Mouse (Mus musculus): ENCODE results near the gene Rfx2.

Rfx2 gene

DNA sequence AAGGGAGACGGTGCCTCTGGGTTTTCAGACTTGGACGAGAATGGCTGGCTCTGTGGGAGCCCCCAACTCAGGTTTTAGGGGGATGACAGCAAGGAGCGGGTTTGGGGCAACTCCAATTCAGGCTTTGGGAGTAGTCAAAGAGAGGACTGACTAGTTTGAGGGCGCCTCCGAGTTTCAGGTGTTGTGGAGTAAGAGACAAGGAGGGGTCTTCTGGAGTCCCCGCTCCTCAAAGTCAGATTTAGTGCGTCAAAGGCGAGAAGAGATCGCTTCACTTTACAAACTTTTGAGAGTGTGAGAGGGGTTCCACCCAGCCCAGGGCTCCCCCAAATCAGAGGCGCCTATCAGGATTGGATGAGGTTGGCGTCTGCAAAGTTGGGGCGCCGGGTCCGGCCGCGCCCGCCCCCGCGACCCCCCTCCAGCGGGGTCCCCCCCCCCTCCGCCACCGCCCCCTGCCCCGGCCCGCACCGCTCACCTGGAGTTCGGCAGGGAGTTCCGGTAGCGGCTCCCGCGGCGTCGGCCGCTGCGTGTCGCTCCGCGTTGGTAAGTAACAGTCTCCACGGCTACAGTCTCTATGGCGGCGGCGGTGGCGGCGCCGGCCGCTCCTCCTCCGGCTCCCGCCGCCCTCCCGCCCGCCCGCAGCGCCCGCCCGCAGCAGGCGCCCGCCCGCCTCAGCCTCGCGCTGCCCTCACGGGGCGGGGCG is at the start of gene Rfx2:
TSS of gene Rfx2 (minus strand) at position 603 of the 700 bp plus-strand sequence.
- Histone ChIP-seq H3K4me3 (replicated peaks; ENCODE audit: low read length) (peak within 1 kb of the TSS; percentile 85), H3K9me3 (ENCODE audit: low read length) (no peaks in the 10 kb centered on the region), H3K4me1 (replicated peaks; ENCODE audit: low read depth, low read length) (peaks cover 82% of the 10 kb centered on the region), H3K27me3 (ENCODE audit: insufficient read depth, low read length) (no peaks in the 10 kb centered on the region), H3K36me3 (ENCODE audit: insufficient read depth, low read length) (peaks cover 20% of the 10 kb centered on the region)
- TF ChIP-seq NANOG (IDR thresholded peaks at IDR 0.05; ENCODE audit: borderline replicate concordance, low read length) (no peak), POU5F1 (IDR thresholded peaks at IDR 0.05; ENCODE audit: borderline replicate concordance, low read length) (no peak), CTCF (conservative IDR thresholded peaks at IDR 0.05; ENCODE audit: low read length) (no peak)

DNA sequence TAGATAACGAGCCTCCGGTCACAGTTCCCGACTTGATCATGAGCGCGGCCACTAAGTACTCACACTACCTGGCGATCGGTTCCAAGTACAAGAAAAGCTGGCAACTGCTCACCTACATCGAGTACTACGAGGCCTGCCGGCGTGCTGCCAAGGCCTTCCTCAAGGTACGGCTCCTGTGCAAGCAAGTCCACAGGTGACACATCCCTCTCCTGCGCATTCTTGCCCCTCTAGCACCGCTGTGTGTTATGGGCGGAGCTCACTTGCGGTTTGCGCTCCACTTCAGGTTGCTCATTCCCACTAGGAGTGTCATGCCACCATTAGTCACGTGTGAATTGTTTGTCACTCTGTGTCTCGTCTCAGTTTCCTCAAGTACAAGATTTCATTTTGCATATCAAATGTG is 46.6 kb upstream of the Rfx2 start:
- peak overlapping the region; percentile 76 for H3K4me3 ChIP-seq (replicated peaks; ENCODE audit: low read length)
- TF ChIP-seq CTCF (conservative IDR thresholded peaks at IDR 0.05; ENCODE audit: low read length) (no peak), NANOG (IDR thresholded peaks at IDR 0.05; ENCODE audit: borderline replicate concordance, low read length) (no peak), POU5F1 (IDR thresholded peaks at IDR 0.05; ENCODE audit: borderline replicate concordance, low read length) (no peak)
- no peaks in the 10 kb centered on the region for H3K27me3 ChIP-seq (ENCODE audit: insufficient read depth, low read length)
- H3K36me3 ChIP-seq (ENCODE audit: insufficient read depth, low read length) = peaks cover 24% of the 10 kb centered on the region
- no peaks in the 10 kb centered on the region for H3K9me3 ChIP-seq (ENCODE audit: low read length)
- H3K4me1 ChIP-seq (replicated peaks; ENCODE audit: low read depth, low read length) = peaks cover 82% of the 10 kb centered on the region

DNA sequence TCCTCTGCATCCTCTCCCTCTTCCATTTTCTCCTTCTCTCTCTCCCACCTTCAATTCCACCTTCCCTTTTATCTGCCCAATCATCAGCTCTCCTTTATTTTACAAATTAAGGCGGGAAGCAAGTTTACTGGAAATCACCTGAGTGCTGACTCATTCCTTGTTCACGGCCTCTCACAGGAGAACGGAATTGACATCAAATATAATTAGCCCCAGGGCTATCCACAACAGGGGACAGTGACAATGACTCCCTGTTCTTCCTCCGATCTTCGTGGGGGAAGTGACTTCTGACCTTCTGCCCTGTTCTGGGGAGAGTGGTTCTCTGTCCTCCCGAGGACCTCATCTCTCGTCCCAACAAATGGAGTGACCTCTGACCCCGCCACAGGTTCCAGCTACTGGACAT is 46.2 kb upstream of the Rfx2 start:
- peaks cover 82% of the 10 kb centered on the region for H3K4me1 ChIP-seq (replicated peaks; ENCODE audit: low read depth, low read length)
- H3K27me3 ChIP-seq (ENCODE audit: insufficient read depth, low read length) = no peaks in the 10 kb centered on the region
- TF ChIP-seq CTCF (conservative IDR thresholded peaks at IDR 0.05; ENCODE audit: low read length) (no peak), NANOG (IDR thresholded peaks at IDR 0.05; ENCODE audit: borderline replicate concordance, low read length) (peak; percentile 10; the same call in 1 of the 2 replicates), POU5F1 (IDR thresholded peaks at IDR 0.05; ENCODE audit: borderline replicate concordance, low read length) (no peak)
- H3K4me3 ChIP-seq (replicated peaks; ENCODE audit: low read length) = peak overlapping the region; percentile 76
- peaks cover 19% of the 10 kb centered on the region for H3K36me3 ChIP-seq (ENCODE audit: insufficient read depth, low read length)
- H3K9me3 ChIP-seq (ENCODE audit: low read length) = no peaks in the 10 kb centered on the region

DNA sequence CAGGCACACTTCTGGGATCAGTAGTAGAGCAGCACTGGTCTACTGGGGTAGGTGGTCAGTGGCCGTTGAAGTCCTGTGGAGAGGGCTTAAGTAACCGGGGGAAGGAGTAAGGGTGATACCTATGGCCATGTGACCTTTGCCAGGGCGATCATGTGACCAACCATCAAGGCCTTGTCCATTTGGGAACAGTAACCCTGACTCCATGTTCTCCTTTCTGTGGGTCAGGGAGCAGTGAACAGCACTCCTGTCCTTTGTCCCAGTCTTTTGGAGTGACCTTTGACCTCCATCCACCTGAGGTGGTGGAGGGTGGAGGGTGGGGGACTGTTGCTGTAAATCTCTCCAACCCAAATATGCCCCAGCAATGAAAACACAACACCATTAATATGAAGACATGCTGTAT is 45.7 kb upstream of the Rfx2 start:
- Histone ChIP-seq H3K4me1 (replicated peaks; ENCODE audit: low read depth, low read length) (peaks cover 85% of the 10 kb centered on the region), H3K36me3 (ENCODE audit: insufficient read depth, low read length) (peaks cover 14% of the 10 kb centered on the region), H3K4me3 (replicated peaks; ENCODE audit: low read length) (peak overlapping the region; percentile 76), H3K27me3 (ENCODE audit: insufficient read depth, low read length) (no peaks in the 10 kb centered on the region), H3K9me3 (ENCODE audit: low read length) (no peaks in the 10 kb centered on the region)
- TF ChIP-seq NANOG (IDR thresholded peaks at IDR 0.05; ENCODE audit: borderline replicate concordance, low read length) (no peak), POU5F1 (IDR thresholded peaks at IDR 0.05; ENCODE audit: borderline replicate concordance, low read length) (no peak), CTCF (conservative IDR thresholded peaks at IDR 0.05; ENCODE audit: low read length) (no peak)

DNA sequence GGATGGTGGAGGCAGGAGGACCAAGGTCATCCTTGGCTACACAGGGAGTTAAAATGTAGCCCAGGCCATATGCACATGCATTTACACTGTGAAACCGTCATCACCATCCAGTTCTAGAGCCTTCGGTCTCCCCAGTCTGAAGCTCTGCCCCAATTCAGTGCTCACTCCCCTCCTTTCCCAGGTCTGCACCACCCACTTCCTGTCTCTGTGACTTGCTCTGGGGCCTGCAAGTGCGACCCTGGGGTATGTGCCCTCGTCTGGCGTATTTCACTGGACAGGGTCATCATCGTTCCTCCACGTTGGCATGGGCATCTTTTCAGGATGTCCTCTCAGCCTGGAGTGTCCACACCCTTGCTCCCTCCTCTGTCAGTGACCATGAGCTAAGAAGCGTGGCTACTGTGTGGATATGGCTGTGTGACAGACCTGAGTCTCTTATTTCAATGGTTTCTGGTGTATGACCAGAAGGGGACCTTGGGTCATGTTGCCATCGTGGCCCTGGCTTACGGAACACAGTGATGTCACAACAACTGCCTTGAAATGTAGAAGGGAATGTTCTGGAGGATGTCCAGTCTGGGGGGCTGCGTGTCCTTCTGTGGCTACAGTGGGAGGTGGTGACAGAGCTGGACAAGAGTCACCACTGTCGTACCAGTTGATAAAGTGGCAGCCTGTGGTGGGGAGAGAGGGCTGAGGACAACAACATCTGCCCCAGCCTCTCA is 44.3 kb upstream of the Rfx2 start, which contains the start of gene 1700061G19Rik:
TSS of gene 1700061G19Rik (plus strand) at position 542 of the 716 bp plus-strand sequence.
- H3K27me3 ChIP-seq (ENCODE audit: insufficient read depth, low read length) = no peaks in the 10 kb centered on the region
- no peaks in the 10 kb centered on the region for H3K9me3 ChIP-seq (ENCODE audit: low read length)
- peaks cover under 1% of the 10 kb centered on the region for H3K36me3 ChIP-seq (ENCODE audit: insufficient read depth, low read length)
- H3K4me3 ChIP-seq (replicated peaks; ENCODE audit: low read length) = peak within 1 kb of the TSS; percentile 76
- TF ChIP-seq NANOG (IDR thresholded peaks at IDR 0.05; ENCODE audit: borderline replicate concordance, low read length) (no peak), POU5F1 (IDR thresholded peaks at IDR 0.05; ENCODE audit: borderline replicate concordance, low read length) (no peak), CTCF (conservative IDR thresholded peaks at IDR 0.05; ENCODE audit: low read length) (no peak)
- peaks cover 87% of the 10 kb centered on the region for H3K4me1 ChIP-seq (replicated peaks; ENCODE audit: low read depth, low read length)

DNA sequence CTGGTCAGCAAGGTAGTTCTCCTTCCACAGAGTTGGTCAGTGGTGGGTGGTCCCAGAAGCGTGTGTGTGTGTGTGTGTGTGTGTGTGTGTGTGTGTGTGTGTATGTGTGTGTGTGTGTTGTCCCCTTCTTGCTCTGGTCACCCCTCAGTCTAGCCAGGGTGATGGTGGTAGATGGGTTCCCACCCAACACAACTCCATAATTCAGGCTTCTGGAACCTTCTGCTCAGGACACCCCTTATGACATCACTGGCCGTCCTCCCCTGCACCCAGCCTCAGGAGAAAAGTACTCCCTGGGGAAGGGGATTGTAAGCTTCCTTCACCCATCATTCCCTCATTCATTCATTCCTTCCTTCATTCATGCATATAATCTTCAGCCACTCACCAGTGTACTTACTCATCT is 43.4 kb upstream of the Rfx2 start, which contains the start of gene Acsbg2:
TSS of gene Acsbg2 (minus strand) at position 211 of the 400 bp plus-strand sequence.
- Histone ChIP-seq H3K4me1 (replicated peaks; ENCODE audit: low read depth, low read length) (peaks cover 91% of the 10 kb centered on the region), H3K9me3 (ENCODE audit: low read length) (no peaks in the 10 kb centered on the region), H3K36me3 (ENCODE audit: insufficient read depth, low read length) (no peaks in the 10 kb centered on the region), H3K27me3 (ENCODE audit: insufficient read depth, low read length) (no peaks in the 10 kb centered on the region), H3K4me3 (replicated peaks; ENCODE audit: low read length) (no peak within 1 kb of the TSS)
- TF ChIP-seq POU5F1 (IDR thresholded peaks at IDR 0.05; ENCODE audit: borderline replicate concordance, low read length) = no peak

DNA sequence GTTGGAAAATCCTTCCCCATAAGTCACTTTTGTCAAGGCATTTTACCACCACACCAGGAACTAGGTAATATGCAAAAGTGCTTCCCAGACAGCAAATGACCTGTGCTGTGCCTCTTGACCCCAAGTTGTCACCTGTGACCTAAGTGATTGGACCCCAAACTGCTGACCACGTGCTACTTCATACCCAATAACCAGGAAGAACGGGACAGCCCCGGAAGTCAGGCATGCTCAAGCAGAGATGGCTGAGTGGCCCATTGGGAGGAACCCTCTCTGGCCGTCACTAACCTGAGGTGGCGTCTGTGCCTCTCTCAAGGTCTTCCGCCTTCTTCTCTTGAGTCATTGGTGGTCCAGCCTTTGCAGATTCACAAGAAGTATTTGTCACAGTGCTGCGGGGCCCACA is 41.7 kb upstream of the Rfx2 start:
- Histone ChIP-seq H3K4me1 (replicated peaks; ENCODE audit: low read depth, low read length) (peaks cover 93% of the 10 kb centered on the region), H3K9me3 (ENCODE audit: low read length) (peaks cover 8% of the 10 kb centered on the region), H3K4me3 (replicated peaks; ENCODE audit: low read length) (peak overlapping the region; percentile 49), H3K36me3 (ENCODE audit: insufficient read depth, low read length) (peaks cover 6% of the 10 kb centered on the region; the same call in 1 of the 2 replicates), H3K27me3 (ENCODE audit: insufficient read depth, low read length) (no peaks in the 10 kb centered on the region)
- TF ChIP-seq NANOG (IDR thresholded peaks at IDR 0.05; ENCODE audit: borderline replicate concordance, low read length) (no peak), CTCF (conservative IDR thresholded peaks at IDR 0.05; ENCODE audit: low read length) (no peak), POU5F1 (IDR thresholded peaks at IDR 0.05; ENCODE audit: borderline replicate concordance, low read length) (no peak)

DNA sequence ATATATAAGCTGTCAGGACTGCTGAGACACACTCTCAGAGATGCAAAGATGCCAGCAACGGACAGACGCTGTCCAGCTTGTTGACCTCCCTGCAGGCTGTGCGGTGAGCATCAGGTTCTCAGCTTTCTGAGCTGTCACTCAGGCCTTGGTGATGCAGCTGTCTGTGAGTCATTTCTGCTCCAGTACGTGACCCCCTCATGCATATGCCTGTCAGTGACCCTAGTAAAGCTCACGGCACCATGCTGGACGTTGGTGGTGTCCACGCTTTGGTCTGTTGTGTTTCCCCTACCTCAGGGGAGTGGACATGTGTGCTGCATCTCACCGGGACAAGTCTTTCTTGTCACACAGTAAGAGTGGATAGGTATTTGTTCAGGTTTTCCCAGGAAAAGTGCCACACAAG is 41.0 kb upstream of the Rfx2 start:
- Histone ChIP-seq H3K27me3 (ENCODE audit: insufficient read depth, low read length) (no peaks in the 10 kb centered on the region), H3K4me3 (replicated peaks; ENCODE audit: low read length) (0 out of 2 replicates have a peak overlapping the region, but pooled peaks have one; percentile 49), H3K36me3 (ENCODE audit: insufficient read depth, low read length) (peaks cover 6% of the 10 kb centered on the region; the same call in 1 of the 2 replicates), H3K4me1 (replicated peaks; ENCODE audit: low read depth, low read length) (peaks cover 86% of the 10 kb centered on the region), H3K9me3 (ENCODE audit: low read length) (peaks cover 15% of the 10 kb centered on the region)
- TF ChIP-seq NANOG (IDR thresholded peaks at IDR 0.05; ENCODE audit: borderline replicate concordance, low read length) (no peak), POU5F1 (IDR thresholded peaks at IDR 0.05; ENCODE audit: borderline replicate concordance, low read length) (no peak), CTCF (conservative IDR thresholded peaks at IDR 0.05; ENCODE audit: low read length) (no peak)
